Mouse (Mus musculus): ENCODE results near the gene Tnn. TPM values are rescaled to one million over a fixed set of nuclear protein-coding genes. Genes with fewer than 3 reads are reported as not detected.

Gene Tnn
- polyA plus RNA-seq, 1 experiment, result 0.38 TPM

- Histone ChIP-seq H3K27me3 (ENCODE audit: control insufficient read depth, insufficient read depth, low read length) (no peaks in the 10 kb centered on the region), H3K4me1 (ENCODE audit: control insufficient read depth, insufficient read depth, low read length) (no peaks in the 10 kb centered on the region; the same call in 1 of the 2 replicates), H3K27ac (ENCODE audit: insufficient read depth, low read length) (no peak overlapping the region), H3K4me3 (replicated peaks; ENCODE audit: insufficient read depth, low read depth, low read length) (no peak overlapping the region)
- no peak for DNase-seq
- TF ChIP-seq CTCF (IDR thresholded peaks at IDR 0.05; ENCODE audit: borderline replicate concordance, insufficient read depth, low read depth, low read length), result no peak
- TF ChIP-seq POLR2A (IDR thresholded peaks at IDR 0.05; ENCODE audit: borderline replicate concordance, insufficient read depth, low read length), result no peak
- 28% methylated on average over 7 of the region's 7 CpGs for WGBS
These were observed 113.3 kb downstream of the Tnn start for GRCm38 (mm10) chr1:160039951-160040645.

- 95% methylated on average over 5 of the region's 5 CpGs for WGBS
- Histone ChIP-seq H3K4me1 (ENCODE audit: control insufficient read depth, insufficient read depth, low read length) (no peaks in the 10 kb centered on the region), H3K4me3 (replicated peaks; ENCODE audit: insufficient read depth, low read depth, low read length) (no peak overlapping the region), H3K27me3 (ENCODE audit: control insufficient read depth, insufficient read depth, low read length) (no peaks in the 10 kb centered on the region), H3K27ac (ENCODE audit: insufficient read depth, low read length) (no peak overlapping the region)
- no peak for DNase-seq
- TF ChIP-seq POLR2A (IDR thresholded peaks at IDR 0.05; ENCODE audit: borderline replicate concordance, insufficient read depth, low read length) (no peak), CTCF (IDR thresholded peaks at IDR 0.05; ENCODE audit: borderline replicate concordance, insufficient read depth, low read depth, low read length) (no peak)
These were observed 116.3 kb downstream of the Tnn start for GRCm38 (mm10) chr1:160036996-160037521.

- DNase-seq, result no peak
- H3K4me1 ChIP-seq (ENCODE audit: control insufficient read depth, insufficient read depth, low read length), result no peaks in the 10 kb centered on the region
- WGBS, result 51% methylated on average over 3 of the region's 3 CpGs
- H3K4me3 ChIP-seq (replicated peaks; ENCODE audit: insufficient read depth, low read depth, low read length), result no peak overlapping the region
- TF ChIP-seq POLR2A (IDR thresholded peaks at IDR 0.05; ENCODE audit: borderline replicate concordance, insufficient read depth, low read length) (no peak), CTCF (IDR thresholded peaks at IDR 0.05; ENCODE audit: borderline replicate concordance, insufficient read depth, low read depth, low read length) (no peak)
- H3K27me3 ChIP-seq (ENCODE audit: control insufficient read depth, insufficient read depth, low read length), result no peaks in the 10 kb centered on the region
- H3K27ac ChIP-seq (ENCODE audit: insufficient read depth, low read length), result no peak overlapping the region
These were observed 117.8 kb downstream of the Tnn start for GRCm38 (mm10) chr1:160035561-160035960.

Other genes with a start within 250 kb of the Tnn start
- 2.4 and 6.0 TPM in 2 replicates for gene 4930523C07Rik, start 109.2 kb downstream of the Tnn start, polyA plus RNA-seq (2012; rRNA removed)
- gene Mrps14, start 41.6 kb upstream of the Tnn start, polyA plus RNA-seq (2012; rRNA removed), result 56.0 and 56.7 TPM in 2 replicates
- 49.8 and 55.9 TPM in 2 replicates for gene Cacybp, start 59.3 kb upstream of the Tnn start, polyA plus RNA-seq (2012; rRNA removed)